Mouse (Mus musculus) myocyte (in vitro differentiated cells): ENCODE results near the gene Ghrh.

Experiments
- CEBPB ChIP-seq: IDR thresholded peaks from 2 replicates; pipeline ENCODE4 v1.6.1; 2011; ENCODE audit warnings: mild to moderate bottlenecking, moderate library complexity; ENCODE audit not compliant: poor library complexity, insufficient read depth, severe bottlenecking
- POLR2A ChIP-seq: IDR thresholded peaks from one replicate; pipeline ENCODE4 v1.6.1; 2011; ENCODE audit warnings: low read depth, mild to moderate bottlenecking, control low read depth, moderate library complexity; ENCODE audit not compliant: insufficient read length

GRCm38 (mm10) chr2:157292093-157292492, 55.2 kb downstream of the Ghrh start:
- TF ChIP-seq POLR2A, result no peak
- TF ChIP-seq CEBPB, result no peak
